Mouse (Mus musculus): ENCODE results near the gene B630019K06Rik. TPM values are rescaled to one million over a fixed set of nuclear protein-coding genes. Genes with fewer than 3 reads are reported as not detected.

Gene B630019K06Rik
- polyA plus RNA-seq, 1 experiment from 2014 or later: 2.3 TPM

Other genes with a start within 250 kb of the B630019K06Rik start
- not detected in 2 replicates for gene Ssxb8, start 201.5 kb upstream of the B630019K06Rik start, polyA plus RNA-seq (2014; fragmentation: Nextera tagmentation; extraction: Ambion mirVana)
- not detected in 2 replicates for gene Ssx9, start 143.9 kb upstream of the B630019K06Rik start, polyA plus RNA-seq (2014; fragmentation: Nextera tagmentation; extraction: Ambion mirVana)
- gene Ssxb5, start 88.7 kb upstream of the B630019K06Rik start, polyA plus RNA-seq (2014; fragmentation: Nextera tagmentation; extraction: Ambion mirVana): not detected in 2 replicates
- not detected in 2 replicates for gene Gm6592, start 48.4 kb upstream of the B630019K06Rik start, polyA plus RNA-seq (2014; fragmentation: Nextera tagmentation; extraction: Ambion mirVana)
- gene Gm5751, start 18.1 kb upstream of the B630019K06Rik start, polyA plus RNA-seq (2014; fragmentation: Nextera tagmentation; extraction: Ambion mirVana): not detected in 2 replicates
- not detected in 2 replicates for gene Fthl17b, start 70.6 kb downstream of the B630019K06Rik start, polyA plus RNA-seq (2014; fragmentation: Nextera tagmentation; extraction: Ambion mirVana)
- gene Fthl17c, start 84.2 kb downstream of the B630019K06Rik start, polyA plus RNA-seq (2014; fragmentation: Nextera tagmentation; extraction: Ambion mirVana): not detected in 2 replicates
- not detected in 2 replicates for gene Fthl17d, start 94.4 kb downstream of the B630019K06Rik start, polyA plus RNA-seq (2014; fragmentation: Nextera tagmentation; extraction: Ambion mirVana)
- not detected in 2 replicates for gene Fthl17e, start 141.1 kb downstream of the B630019K06Rik start, polyA plus RNA-seq (2014; fragmentation: Nextera tagmentation; extraction: Ambion mirVana)
- gene Fthl17f, start 170.6 kb downstream of the B630019K06Rik start, polyA plus RNA-seq (2014; fragmentation: Nextera tagmentation; extraction: Ambion mirVana): not detected in 2 replicates
- gene 4930402K13Rik, start 212.2 kb downstream of the B630019K06Rik start, polyA plus RNA-seq (2014; fragmentation: Nextera tagmentation; extraction: Ambion mirVana): not detected in 2 replicates